Mouse (Mus musculus) skeletal muscle tissue, adult 2 months (tissue): ENCODE measurements at regions not wholly inside any gene's neighbourhood (a gene's known extent, or its start where the extent isn't known, plus 50 kb on each side); places are given as distances from the start of the nearest gene placed in this dataset.

Source experiments
- DNase-seq: peaks from one replicate; pipeline ENCODE4 v3.0.0-alpha.2; 2012; ENCODE audit warnings: low read depth, low spot score

- no peak for DNase-seq
Observed at GRCm38 (mm10) chr2:138640654-138641053, 384.3 kb downstream of the Btbd3 start.

DNA sequence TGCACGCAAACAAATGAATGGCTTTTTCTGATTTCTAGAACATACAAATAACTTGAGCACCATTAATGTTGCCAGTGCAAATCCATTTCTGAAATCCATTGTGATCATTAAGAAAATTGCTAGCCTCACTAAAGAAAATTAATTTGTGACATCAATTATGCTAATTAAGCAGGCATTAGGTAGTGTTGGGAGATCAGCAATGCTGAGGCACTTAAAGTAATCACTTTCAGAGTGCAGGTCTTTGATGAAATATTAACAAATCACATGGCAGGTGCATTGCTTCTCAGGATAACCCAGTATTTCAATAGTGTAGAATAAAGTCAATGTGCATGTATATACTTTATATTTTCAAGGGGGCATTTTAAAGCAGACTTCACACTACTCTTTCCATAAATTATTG lies 385.0 kb downstream of the Btbd3 start:
- no peak for DNase-seq

GRCm38 (mm10) chr2:138648616-138649015 lies 392.3 kb downstream of the Btbd3 start:
- no peak for DNase-seq

GRCm38 (mm10) chr2:138659376-138659775 lies 403.0 kb downstream of the Btbd3 start:
- DNase-seq: no peak

- no peak for DNase-seq
Observed at GRCm38 (mm10) chr2:138670307-138670706, 413.9 kb downstream of the Btbd3 start.

- no peak for DNase-seq
Observed at GRCm38 (mm10) chr2:138674801-138675200, 418.4 kb downstream of the Btbd3 start.

DNA sequence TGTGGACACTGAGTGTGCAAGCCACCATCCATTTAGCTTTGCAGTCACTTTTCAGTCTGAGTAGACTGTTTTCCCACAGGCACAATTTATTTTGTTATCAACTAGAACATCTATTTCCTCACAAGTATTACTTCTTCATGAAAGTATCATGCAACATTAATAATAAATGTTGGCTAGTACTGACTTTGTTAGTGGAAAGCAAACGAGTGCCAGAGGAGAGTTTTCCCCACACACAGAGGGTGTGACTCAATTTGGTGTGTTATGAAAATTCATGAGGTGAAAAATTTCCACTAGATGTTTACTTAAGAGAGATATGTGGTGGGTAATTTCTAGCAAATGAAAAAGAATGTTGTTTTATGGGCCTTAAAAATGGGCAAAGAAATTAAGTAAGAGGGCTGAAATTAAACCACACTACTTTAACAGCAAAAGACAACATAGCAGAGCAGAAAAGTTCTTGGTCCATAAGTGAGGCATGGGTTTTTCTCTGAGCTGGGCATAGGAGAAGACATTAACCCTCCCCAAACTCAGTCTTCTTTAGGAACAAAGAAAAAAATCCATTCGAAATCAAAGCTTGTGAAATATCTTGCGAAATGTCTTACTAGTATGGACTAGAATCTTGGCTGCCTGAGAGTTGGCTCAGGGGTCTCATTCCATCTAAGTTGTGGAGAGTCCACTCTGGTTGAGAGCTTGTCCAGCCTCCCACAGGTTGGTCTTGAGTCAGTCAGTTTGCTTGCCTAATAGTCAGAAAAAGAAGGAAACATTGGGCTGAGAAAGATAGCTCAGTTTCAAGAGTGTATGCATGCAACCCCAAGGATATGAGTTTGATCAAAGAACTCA lies 419.1 kb downstream of the Btbd3 start:
- peak; percentile 7 for DNase-seq

GRCm38 (mm10) chr2:138688140-138688871 lies 431.9 kb downstream of the Btbd3 start:
- no peak for DNase-seq

DNA sequence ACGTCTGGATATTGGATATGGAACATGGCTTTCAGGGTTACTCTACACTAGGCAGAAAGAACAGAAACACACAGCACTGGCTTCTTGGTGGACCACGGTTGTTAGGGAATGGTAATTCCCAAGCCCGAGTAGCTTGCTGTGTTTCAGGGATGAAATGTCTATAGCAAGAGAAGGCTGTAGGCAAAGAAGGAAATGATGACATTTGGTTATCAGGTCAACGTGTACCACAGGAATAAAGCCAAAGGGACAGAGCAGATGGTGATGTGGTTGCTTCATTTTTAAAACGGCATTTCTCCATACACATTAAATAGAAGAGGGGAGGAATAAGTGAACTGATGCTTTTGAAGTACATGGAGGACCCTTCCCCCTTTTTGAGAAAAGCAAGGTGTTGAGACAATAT lies 433.1 kb downstream of the Btbd3 start:
- no peak for DNase-seq

DNA sequence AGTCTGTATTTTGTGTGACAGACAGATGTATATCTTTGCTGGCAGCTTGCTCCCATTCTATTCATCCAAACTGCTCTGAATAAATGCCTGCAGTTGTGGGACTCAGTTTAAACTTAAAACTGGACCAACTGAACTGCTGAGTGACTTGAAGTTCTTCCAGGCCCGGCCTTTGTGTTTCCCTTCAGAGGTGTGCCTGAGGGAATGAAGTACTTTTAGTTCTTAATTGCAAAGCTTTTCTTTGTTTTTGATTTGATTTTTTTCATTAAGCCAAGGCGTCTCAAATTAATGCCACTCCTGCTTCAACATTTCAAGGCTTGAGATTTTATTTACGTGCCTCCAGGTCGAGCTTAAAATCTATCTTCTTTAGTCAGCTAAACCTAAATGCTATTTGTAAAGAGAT lies 446.4 kb downstream of the Btbd3 start:
- no peak for DNase-seq

- DNase-seq: no peak
Observed at GRCm38 (mm10) chr2:138703943-138704541, 447.7 kb downstream of the Btbd3 start.

- DNase-seq: peak; percentile 13
Observed at GRCm38 (mm10) chr2:138708763-138709162, 452.4 kb downstream of the Btbd3 start.

- DNase-seq: no peak
Observed at GRCm38 (mm10) chr2:138733846-138734245, 477.5 kb downstream of the Btbd3 start.

GRCm38 (mm10) chr2:138744806-138745205 lies 488.4 kb downstream of the Btbd3 start:
- DNase-seq: no peak

DNA sequence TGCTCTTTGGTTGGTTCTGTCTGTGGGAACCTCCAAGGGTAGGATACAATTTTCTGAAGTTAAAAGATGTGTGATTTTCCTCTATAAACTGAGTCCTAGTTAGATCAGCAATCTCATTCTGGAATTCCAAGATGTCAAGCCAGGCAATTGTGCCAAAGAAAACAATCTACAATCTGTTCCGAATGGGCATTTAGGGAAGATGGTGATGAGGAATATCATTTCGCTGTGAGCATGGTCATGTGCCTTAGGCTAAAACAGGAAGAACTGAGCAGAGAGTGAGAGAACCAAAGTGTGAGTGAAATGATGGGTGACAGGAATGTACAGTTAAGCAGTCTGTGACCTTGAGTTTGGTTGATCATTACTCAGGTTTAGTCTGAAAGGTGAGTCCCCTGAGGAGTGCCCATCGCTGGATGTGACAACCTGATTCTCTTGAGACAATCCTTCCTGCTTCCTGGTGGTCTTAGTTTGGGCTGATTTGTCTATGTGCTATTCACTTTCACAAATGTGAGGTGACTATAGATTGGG lies 504.1 kb downstream of the Btbd3 start:
- DNase-seq: no peak

GRCm38 (mm10) chr2:138761400-138761799 lies 505.0 kb downstream of the Btbd3 start:
- no peak for DNase-seq

DNA sequence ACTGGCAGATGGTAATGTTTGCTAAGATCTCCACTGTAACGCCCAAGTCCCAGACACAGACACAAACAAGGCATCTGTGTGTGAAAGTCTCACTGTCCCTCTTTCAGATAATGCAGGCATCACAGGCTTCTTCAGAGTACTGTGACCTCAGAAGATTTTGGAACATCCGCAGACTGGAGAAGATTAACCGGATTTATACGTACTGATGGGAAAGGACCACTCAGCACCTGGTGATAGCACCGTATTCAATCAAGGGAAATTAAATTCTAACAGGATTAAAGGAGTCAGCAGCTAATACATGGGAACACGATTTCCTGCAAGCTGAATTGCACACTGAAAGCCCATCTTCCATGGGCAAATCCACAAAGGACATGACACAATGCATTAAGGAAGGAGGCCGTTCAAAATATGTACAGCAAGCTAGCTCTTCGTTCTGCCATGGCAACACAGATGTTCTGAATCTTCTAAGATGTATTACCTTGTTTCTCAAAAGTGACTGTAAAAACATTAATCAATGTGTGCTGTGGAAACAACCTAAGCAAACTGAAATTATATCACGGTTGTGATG lies 510.0 kb downstream of the Btbd3 start:
- no peak for DNase-seq

DNA sequence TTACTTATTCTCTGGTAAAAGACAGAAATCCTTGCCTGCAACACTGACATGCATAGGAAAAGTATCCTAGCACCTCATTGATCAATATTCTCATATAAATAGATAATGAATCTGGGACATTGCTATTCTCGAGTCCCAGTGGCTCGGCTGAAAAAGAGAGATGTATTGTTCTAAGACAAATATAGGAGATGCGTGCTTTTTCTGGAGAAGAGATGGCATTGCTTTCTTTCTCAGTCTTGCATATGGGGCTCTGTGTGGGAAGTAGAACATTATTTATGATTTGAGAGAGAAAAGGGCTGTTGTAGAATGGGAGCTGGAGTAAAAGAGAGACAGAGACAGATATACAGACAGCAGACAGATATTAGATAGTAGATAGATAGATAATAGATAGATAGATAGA lies 527.4 kb downstream of the Btbd3 start:
- no peak for DNase-seq

GRCm38 (mm10) chr2:138792711-138793450 lies 536.5 kb downstream of the Btbd3 start:
- DNase-seq: no peak

DNA sequence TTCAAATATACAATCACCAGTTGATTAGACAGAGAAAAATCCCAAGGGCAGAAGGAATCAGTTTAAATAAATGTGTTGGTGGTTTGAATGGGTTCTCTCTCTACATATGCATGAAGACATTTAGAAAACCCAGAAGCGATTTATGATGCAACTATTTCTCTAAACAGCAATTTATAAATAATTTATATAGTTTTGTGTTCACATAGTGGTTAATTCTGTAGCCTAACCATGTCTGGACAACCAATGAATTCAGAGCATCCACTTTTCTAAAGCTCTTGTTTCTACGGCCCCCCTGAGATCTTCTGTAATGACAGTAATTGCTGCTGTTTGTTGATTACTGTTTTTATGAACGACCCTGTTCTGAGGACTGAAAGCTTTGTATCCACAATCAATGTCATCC lies 549.8 kb downstream of the Btbd3 start:
- DNase-seq: no peak

GRCm38 (mm10) chr2:138809767-138810166 lies 553.4 kb downstream of the Btbd3 start:
- DNase-seq: no peak
